Mouse (Mus musculus) Patski (cell line): ENCODE results near the gene Mavs. TPM values are rescaled to one million over a fixed set of nuclear protein-coding genes. Genes with fewer than 3 reads are reported as not detected.

ENCODE experiments used
- ATAC-seq: fragments of 100-300 bp; one replicate; pipeline ENCODE4 v1.8.0; 2021
- CTCF ChIA-PET: fragments of 350-600 bp; sonication (Branson Sonifier 250); formaldehyde crosslinking; loops from one replicate; lab custom pipeline; 2022; ENCODE audit warnings: inconsistent platforms; lab: Charles Lee
- POLR2A ChIA-PET: fragments of 350-600 bp; sonication (Branson Sonifier 250); formaldehyde crosslinking; loops from one replicate; lab custom pipeline; 2022; ENCODE audit warnings: antibody characterized with exemption, inconsistent platforms; lab: Charles Lee
- DNase-seq: peaks from one replicate; pipeline ENCODE4 v3.0.0-alpha.2; 2011; ENCODE audit warnings: low read depth, low spot score
- H3K27me3 ChIP-seq: fragments of 371-371 bp; one replicate; pipeline ENCODE4 v1.5.1; 2021
- CTCF ChIP-seq: fragments of 100-300 bp; IDR thresholded peaks from one replicate; pipeline ENCODE4 v1.5.1; 2021
- in situ Hi-C: fragments of 300-500 bp; cut with MboI; formaldehyde crosslinking; loops from 3 replicates; pipeline ENCODE4 v1.11.1; 2018; ENCODE audit warnings: low pct_unique_long_range_greater_than_20kb, mixed read lengths
- polyA plus RNA-seq: library from polyadenylated mRNA; unstranded; gene quantifications from one replicate; pipeline ENCODE4 v1.2.3, GENCODE M21; 2021

Mavs gene
- polyA plus RNA-seq, 1 experiment from 2014 or later = 54.5 TPM

GRCm38 (mm10) chr2:131196606-131197316 is 37.1 kb upstream of the Mavs start:
- ATAC-seq = no peak
- DNase-seq = no peak
- in situ Hi-C loops = no loop called here
- TF ChIP-seq CTCF = no peak
- POLR2A ChIA-PET = interaction anchor here (1.0 kb wide), 1 partner anchor 13 kb away, joined by 3 read pairs; no protein-coding TSS in a partner anchor
- no peaks in the 10 kb centered on the region for H3K27me3 ChIP-seq
- CTCF ChIA-PET = interaction anchor here (0.8 kb wide), 1 partner anchor 14 kb away, joined by 3 read pairs; no protein-coding TSS in a partner anchor

DNA sequence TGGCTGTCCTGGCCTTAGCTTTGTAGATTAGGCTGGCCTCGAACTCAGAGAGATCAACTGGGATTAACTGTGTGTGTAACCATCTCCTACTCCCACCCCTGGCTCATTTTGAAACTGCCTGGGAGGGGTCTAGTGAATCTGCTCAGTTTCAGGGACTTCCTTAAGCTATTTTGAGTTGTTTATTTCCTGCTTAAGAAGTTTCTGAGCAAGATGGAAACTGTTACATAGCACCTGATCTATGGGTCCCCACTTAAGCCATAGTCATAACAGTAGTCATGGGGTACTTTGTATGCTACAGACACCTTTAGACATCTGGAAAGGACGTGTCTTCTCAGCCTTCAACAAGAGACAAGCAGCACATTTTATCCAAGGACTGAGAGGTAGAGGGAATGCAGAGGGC is 33.2 kb upstream of the Mavs start:
- no peak for TF ChIP-seq CTCF
- no peak for DNase-seq
- in situ Hi-C loops = no loop called here
- no peaks in the 10 kb centered on the region for H3K27me3 ChIP-seq
- ATAC-seq = no peak
- ChIA-PET CTCF (interaction anchor here (1.2 to 3.1 kb wide), 3 partner anchors 9 to 13 kb away, joined by 3 to 11 read pairs (median 8); partner anchors contain the start of genes Cdc25b and Spef1), POLR2A (no interaction called here)

- ChIA-PET CTCF (interaction anchor here (1.2 to 3.1 kb wide), 3 partner anchors 8 to 14 kb away, joined by 3 to 11 read pairs (median 8); partner anchors contain the start of genes Cdc25b and Spef1), POLR2A (no interaction called here)
- in situ Hi-C loops = no loop called here
- no peaks in the 10 kb centered on the region for H3K27me3 ChIP-seq
- no peak for ATAC-seq
- no peak for DNase-seq
- no peak for TF ChIP-seq CTCF
These were observed 32.6 kb upstream of the Mavs start for GRCm38 (mm10) chr2:131201262-131201661.

GRCm38 (mm10) chr2:131203816-131204409 is 29.9 kb upstream of the Mavs start:
- no peak for TF ChIP-seq CTCF
- ChIA-PET POLR2A (interaction anchor here (0.8 kb wide), 1 partner anchor 29 kb away, joined by 3 read pairs; no protein-coding TSS in a partner anchor), CTCF (interaction anchor here (0.8 to 1.2 kb wide), 3 partner anchors 12 to 29 kb away, joined by 3 read pairs; no protein-coding TSS in a partner anchor)
- no peak for DNase-seq
- no peaks in the 10 kb centered on the region for H3K27me3 ChIP-seq
- ATAC-seq = no peak
- in situ Hi-C loops = no loop called here

GRCm38 (mm10) chr2:131204410-131204981 is 29.4 kb upstream of the Mavs start:
- TF ChIP-seq CTCF = no peak
- DNase-seq (no peak), ATAC-seq (peak; percentile 52)
- H3K27me3 ChIP-seq = no peaks in the 10 kb centered on the region
- CTCF ChIA-PET = interaction anchor here (1.2 kb wide), 2 partner anchors 12 to 110 kb away, joined by 3 read pairs; no protein-coding TSS in a partner anchor
- in situ Hi-C loops = no loop called here
- POLR2A ChIA-PET = interaction anchor here (0.8 kb wide), 1 partner anchor 28 kb away, joined by 3 read pairs; no protein-coding TSS in a partner anchor

DNA sequence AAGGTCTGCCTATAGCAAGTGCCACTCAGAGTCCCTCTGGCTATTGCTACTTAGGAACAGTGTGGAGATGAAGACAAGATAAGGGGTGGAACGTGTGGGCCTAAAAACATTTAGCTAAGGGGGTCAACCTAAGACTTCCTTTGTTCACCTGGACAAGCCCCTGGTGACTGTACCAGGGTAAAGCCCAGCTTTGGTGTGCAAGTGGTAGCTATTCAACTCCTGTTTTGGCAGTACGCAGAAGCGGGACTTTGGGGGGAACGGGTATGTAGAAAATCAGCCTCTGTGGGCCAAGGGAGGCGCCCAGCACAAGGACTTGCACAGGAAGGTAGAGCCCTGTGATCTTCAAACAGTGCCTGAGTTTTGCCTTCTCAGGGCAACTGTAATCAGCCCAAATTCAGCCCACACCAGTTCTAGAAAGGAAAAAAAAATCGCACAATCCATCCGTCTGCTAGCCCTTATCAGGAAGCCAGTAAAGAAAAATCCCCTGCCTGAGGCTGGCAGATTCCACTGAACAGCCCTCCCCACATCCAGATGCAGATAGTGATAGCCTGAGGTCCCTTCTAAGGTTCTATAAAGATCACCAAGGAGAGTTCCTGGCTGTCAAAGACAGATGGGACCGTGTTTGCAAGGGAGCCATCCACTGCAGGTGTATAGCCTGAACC is 28.2 kb upstream of the Mavs start:
- DNase-seq (no peak), ATAC-seq (no peak)
- CTCF ChIA-PET = interaction anchor here (1.2 to 1.5 kb wide), 2 partner anchors 16 to 112 kb away, joined by 3 to 4 read pairs; no protein-coding TSS in a partner anchor
- in situ Hi-C loops = no loop called here
- no peaks in the 10 kb centered on the region for H3K27me3 ChIP-seq
- POLR2A ChIA-PET = no interaction called here
- TF ChIP-seq CTCF = no peak

DNA sequence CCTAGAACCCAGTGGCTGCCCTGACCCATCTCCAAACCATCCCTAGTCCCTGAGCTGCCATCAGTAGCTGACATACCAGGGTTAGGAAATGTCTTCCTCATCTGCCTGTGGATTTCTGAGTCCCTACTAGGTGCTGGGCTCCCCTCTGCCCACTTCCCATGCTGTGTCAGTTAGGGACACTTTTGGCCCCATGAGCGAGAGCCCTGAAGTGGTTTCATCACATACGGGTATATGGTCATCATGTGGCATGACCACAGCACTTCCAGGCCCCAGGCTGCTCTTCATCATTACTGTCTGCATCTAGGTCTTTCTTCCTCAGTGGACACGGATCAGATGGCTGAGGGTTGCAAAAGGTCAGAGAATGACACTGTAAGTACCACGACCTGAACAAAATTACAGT is 27.1 kb upstream of the Mavs start, which contains the start of gene Ap5s1:
Gene Ap5s1 (plus strand): TSS at position 301 of the 400 bp plus-strand sequence.
- no peak for TF ChIP-seq CTCF
- in situ Hi-C loops = no loop called here
- DNase-seq (no peak), ATAC-seq (no peak)
- no peaks in the 10 kb centered on the region for H3K27me3 ChIP-seq
- POLR2A ChIA-PET = no interaction called here
- CTCF ChIA-PET = interaction anchor here (0.8 to 1.5 kb wide), 2 partner anchors 9 to 15 kb away, joined by 3 to 4 read pairs; no protein-coding TSS in a partner anchor

DNA sequence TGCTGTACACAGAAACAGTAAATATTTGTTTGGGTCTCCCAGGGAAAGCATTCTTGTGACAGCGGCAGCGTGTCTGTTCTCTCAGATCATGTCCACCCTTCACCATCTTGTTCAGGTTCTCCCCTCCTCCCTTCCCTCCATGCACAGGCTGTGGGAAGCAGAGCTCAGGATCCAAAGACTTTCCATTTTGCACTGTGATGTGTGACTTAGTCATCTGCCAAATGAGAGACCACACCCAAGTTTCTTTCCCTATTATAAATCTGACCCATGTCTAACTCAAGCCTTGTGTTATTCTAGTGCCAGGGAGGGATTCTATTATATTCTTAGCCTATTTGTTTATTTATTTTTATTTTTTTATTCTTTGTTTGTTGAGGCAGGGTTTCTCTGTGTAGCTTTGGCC is 25.5 kb upstream of the Mavs start:
- ChIA-PET CTCF (interaction anchor here (2.1 kb wide), 1 partner anchor 8 kb away, joined by 8 read pairs; no protein-coding TSS in a partner anchor), POLR2A (no interaction called here)
- in situ Hi-C loops = no loop called here
- DNase-seq = no peak
- no peak for TF ChIP-seq CTCF
- no peaks in the 10 kb centered on the region for H3K27me3 ChIP-seq
- ATAC-seq = no peak

DNA sequence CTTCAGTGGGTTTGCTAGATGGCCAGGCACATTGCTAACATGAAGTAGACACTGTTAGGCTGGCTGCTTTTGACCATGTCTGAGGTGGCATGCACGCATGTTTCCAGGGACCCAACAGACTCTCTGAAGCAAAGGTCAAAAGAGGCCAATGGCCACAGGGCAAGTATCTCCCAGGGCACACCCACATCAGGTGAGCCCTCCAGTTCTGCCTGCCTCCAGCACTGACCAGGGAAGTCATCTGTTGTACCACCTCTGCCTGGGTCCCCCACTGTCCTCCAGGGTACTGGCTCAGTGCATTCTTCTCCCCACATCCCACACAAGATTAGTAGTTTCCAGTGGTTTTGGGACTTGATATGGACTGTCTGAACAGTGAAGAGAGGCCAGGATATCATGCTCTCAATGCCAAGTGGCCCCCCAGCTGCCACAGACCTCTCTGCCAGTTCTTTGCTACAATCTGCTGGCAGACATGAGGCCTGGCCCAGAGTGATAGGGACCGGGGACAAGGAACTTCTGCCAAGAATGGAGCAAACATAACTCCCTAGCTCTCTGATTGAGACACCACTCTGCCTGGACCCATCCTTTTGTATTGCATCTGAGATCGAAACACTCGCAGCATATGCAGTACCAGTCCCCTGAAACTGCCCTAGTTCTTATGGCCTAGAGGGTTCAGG is 24.6 kb upstream of the Mavs start:
- ChIA-PET CTCF (interaction anchor here (0.7 to 2.1 kb wide), 7 partner anchors 9 to 284 kb away, joined by 3 to 8 read pairs (median 3); no protein-coding TSS in a partner anchor), POLR2A (interaction anchor here (0.9 to 2.3 kb wide), 6 partner anchors 12 to 162 kb away, joined by 3 to 10 read pairs (median 3); no protein-coding TSS in a partner anchor)
- H3K27me3 ChIP-seq = no peaks in the 10 kb centered on the region
- DNase-seq (no peak), ATAC-seq (no peak)
- in situ Hi-C loops = no loop called here
- TF ChIP-seq CTCF = no peak
